Mouse (Mus musculus): ENCODE data around the gene Alg12.

DNA sequence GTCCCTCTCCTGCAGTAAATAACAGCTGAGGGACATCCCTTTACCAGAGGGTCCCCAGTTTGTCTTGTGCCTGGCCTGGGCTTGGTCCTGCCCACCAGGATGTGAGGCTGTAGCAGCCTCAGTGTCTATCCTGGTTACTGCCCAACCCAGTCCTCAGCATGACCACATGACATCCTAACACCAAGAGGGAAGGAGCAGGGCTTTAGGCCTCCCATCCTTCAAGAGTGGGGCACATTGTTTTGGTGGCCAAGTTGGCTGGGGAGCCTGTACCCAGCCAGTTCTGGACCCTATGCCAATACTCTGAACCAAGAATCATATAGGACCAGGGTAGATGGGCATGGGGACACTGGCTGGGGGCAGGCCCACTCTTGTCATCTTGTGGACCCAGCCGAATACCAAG is 29.5 kb upstream of the Alg12 start:
- TF ChIP-seq CTCF (IDR thresholded peaks at IDR 0.05; ENCODE audit: extremely low read depth, insufficient read depth, low read length): no peak
- no peak for TF ChIP-seq POLR2A (IDR thresholded peaks at IDR 0.05; ENCODE audit: extremely low read depth, insufficient read depth, low read length)
